Mouse (Mus musculus) A20 (cell line): Measurements from ENCODE around the gene Pheta1.
A peak's percentile ranks its signal among the peaks of the same experiment; 100 is the strongest.

ENCODE experiments used
- DNase-seq: peaks from one replicate; pipeline ENCODE4 v3.0.0-alpha.2; 2011; ENCODE audit warnings: low read depth, low spot score

Pheta1 gene

GRCm38 (mm10) chr5:121825606-121826005, 23.2 kb upstream of the Pheta1 start:
- DNase-seq, result no peak

GRCm38 (mm10) chr5:121827876-121828275, 20.9 kb upstream of the Pheta1 start:
- no peak for DNase-seq

- DNase-seq, result no peak
Observed at GRCm38 (mm10) chr5:121828491-121829432, 20.0 kb upstream of the Pheta1 start.

GRCm38 (mm10) chr5:121831002-121831601, 17.7 kb upstream of the Pheta1 start:
- no peak for DNase-seq

GRCm38 (mm10) chr5:121832376-121833155, 16.2 kb upstream of the Pheta1 start:
- DNase-seq, result no peak

- DNase-seq, result no peak
Observed at GRCm38 (mm10) chr5:121833159-121833558, 15.6 kb upstream of the Pheta1 start.

- peak; percentile 86 for DNase-seq
Observed at GRCm38 (mm10) chr5:121833572-121834240, 15.1 kb upstream of the Pheta1 start.

- no peak for DNase-seq
Observed at GRCm38 (mm10) chr5:121834241-121834606, 14.6 kb upstream of the Pheta1 start.

- peak; percentile 57 for DNase-seq
Observed at GRCm38 (mm10) chr5:121834991-121835747, 13.6 kb upstream of the Pheta1 start.

GRCm38 (mm10) chr5:121835949-121836691, 12.7 kb upstream of the Pheta1 start:
- DNase-seq, result peak; percentile 90

GRCm38 (mm10) chr5:121836692-121837415, 11.9 kb upstream of the Pheta1 start:
- DNase-seq, result peak; percentile 98

GRCm38 (mm10) chr5:121837441-121838340, 11.1 kb upstream of the Pheta1 start, which contains the start of gene Sh2b3:
Sh2b3 (minus strand) TSS chr5:121837646.
- peak; percentile 84 for DNase-seq

- peak; percentile 92 for DNase-seq
Observed at GRCm38 (mm10) chr5:121838341-121839127, 10.2 kb upstream of the Pheta1 start.

- no peak for DNase-seq
Observed at GRCm38 (mm10) chr5:121839128-121839473, 9.7 kb upstream of the Pheta1 start.

GRCm38 (mm10) chr5:121841516-121841915, 7.3 kb upstream of the Pheta1 start:
- no peak for DNase-seq

GRCm38 (mm10) chr5:121841973-121842372, 6.8 kb upstream of the Pheta1 start:
- DNase-seq, result peak; percentile 30

- DNase-seq, result peak; percentile 89
Observed at GRCm38 (mm10) chr5:121842665-121843118, 6.1 kb upstream of the Pheta1 start.
